Mouse (Mus musculus): ENCODE data around the gene Bdnf. TPM values are rescaled to one million over a fixed set of nuclear protein-coding genes. Genes with fewer than 3 reads are reported as not detected.

The Bdnf gene
- total RNA-seq, 2 experiments from 2014 or later = 0.50 to 0.84 TPM

- intact Hi-C loops (cut with DNase I) = no loop called here
- Histone ChIP-seq H3K4me3 (no peak overlapping the region), H3K27ac (no peak overlapping the region)
- no peak for DNase-seq
- no peak for TF ChIP-seq CTCF (IDR thresholded peaks at IDR 0.05)
Observed at GRCm38 (mm10) chr2:109725831-109726230, 51.3 kb downstream of the Bdnf start.

- intact Hi-C loops (cut with DNase I) = no loop called here
- Histone ChIP-seq H3K27ac (no peak overlapping the region), H3K4me3 (no peak overlapping the region)
- no peak for DNase-seq
- no peak for TF ChIP-seq CTCF (IDR thresholded peaks at IDR 0.05)
Observed at GRCm38 (mm10) chr2:109729221-109729620, 54.7 kb downstream of the Bdnf start.

GRCm38 (mm10) chr2:109733201-109734039 lies 58.9 kb downstream of the Bdnf start:
- no peak for TF ChIP-seq CTCF (IDR thresholded peaks at IDR 0.05)
- intact Hi-C loops (cut with DNase I) = loop anchor here (10.0 kb wide), 1 partner anchor 151 kb away; no protein-coding TSS in a partner anchor
- no peak overlapping the region for H3K27ac ChIP-seq
- no peak overlapping the region for H3K4me3 ChIP-seq
- DNase-seq = no peak

- no peak overlapping the region for H3K27ac ChIP-seq
- intact Hi-C loops (cut with DNase I) = loop anchor here (10.0 kb wide), 1 partner anchor 151 kb away; no protein-coding TSS in a partner anchor
- no peak for DNase-seq
- H3K4me3 ChIP-seq = no peak overlapping the region
- TF ChIP-seq CTCF (IDR thresholded peaks at IDR 0.05) = no peak
Observed at GRCm38 (mm10) chr2:109734228-109734627, 59.7 kb downstream of the Bdnf start.

GRCm38 (mm10) chr2:109734666-109735065 lies 60.2 kb downstream of the Bdnf start:
- Histone ChIP-seq H3K27ac (peak overlapping the region; percentile 56; the same call in 1 of the 2 replicates), H3K4me3 (no peak overlapping the region)
- no peak for DNase-seq
- TF ChIP-seq CTCF (IDR thresholded peaks at IDR 0.05) = no peak
- intact Hi-C loops (cut with DNase I) = loop anchor here (10.0 kb wide), 1 partner anchor 150 kb away; no protein-coding TSS in a partner anchor

- H3K4me3 ChIP-seq = no peak overlapping the region
- peak; percentile 26 for DNase-seq
- H3K27ac ChIP-seq = peak overlapping the region; percentile 56; the same call in 1 of the 2 replicates
- TF ChIP-seq CTCF (IDR thresholded peaks at IDR 0.05) = no peak
- intact Hi-C loops (cut with DNase I) = loop anchor here (10.0 kb wide), 1 partner anchor 149 kb away; no protein-coding TSS in a partner anchor
Observed at GRCm38 (mm10) chr2:109735347-109735746, 60.8 kb downstream of the Bdnf start.

- Histone ChIP-seq H3K27ac (no peak overlapping the region), H3K4me3 (no peak overlapping the region)
- intact Hi-C loops (cut with DNase I) = loop anchor here (10.0 kb wide), 1 partner anchor 148 kb away; no protein-coding TSS in a partner anchor
- DNase-seq = no peak
- no peak for TF ChIP-seq CTCF (IDR thresholded peaks at IDR 0.05)
Observed at GRCm38 (mm10) chr2:109736306-109736705, 61.8 kb downstream of the Bdnf start.

- intact Hi-C loops (cut with DNase I) = loop anchor here (10.0 kb wide), 1 partner anchor 146 kb away; no protein-coding TSS in a partner anchor
- no peak overlapping the region for H3K4me3 ChIP-seq
- no peak for DNase-seq
- H3K27ac ChIP-seq = no peak overlapping the region
- no peak for TF ChIP-seq CTCF (IDR thresholded peaks at IDR 0.05)
Observed at GRCm38 (mm10) chr2:109738331-109738730, 63.8 kb downstream of the Bdnf start.

GRCm38 (mm10) chr2:109743208-109743960 lies 68.9 kb downstream of the Bdnf start:
- intact Hi-C loops (cut with DNase I) = no loop called here
- TF ChIP-seq CTCF (IDR thresholded peaks at IDR 0.05) = no peak

GRCm38 (mm10) chr2:109746223-109746622 lies 71.7 kb downstream of the Bdnf start:
- no peak for DNase-seq
- no peak overlapping the region for H3K27ac ChIP-seq
- intact Hi-C loops (cut with DNase I) = no loop called here
- TF ChIP-seq CTCF (IDR thresholded peaks at IDR 0.05) = no peak
- no peak overlapping the region for H3K4me3 ChIP-seq

More at GRCm38 (mm10) chr2:109743208-109743960, 68.9 kb downstream of the Bdnf start:
- DNase-seq = no peak
- no peak overlapping the region for H3K27ac ChIP-seq
- H3K4me3 ChIP-seq = no peak overlapping the region

GRCm38 (mm10) chr2:109748412-109748811 lies 73.9 kb downstream of the Bdnf start:
- H3K27ac ChIP-seq = no peak overlapping the region
- no peak overlapping the region for H3K4me3 ChIP-seq
- no peak for DNase-seq
- no peak for TF ChIP-seq CTCF (IDR thresholded peaks at IDR 0.05)
- intact Hi-C loops (cut with DNase I) = no loop called here

GRCm38 (mm10) chr2:109748815-109749214 lies 74.3 kb downstream of the Bdnf start:
- intact Hi-C loops (cut with DNase I) = no loop called here
- TF ChIP-seq CTCF (IDR thresholded peaks at IDR 0.05) = no peak
- no peak overlapping the region for H3K4me3 ChIP-seq

GRCm38 (mm10) chr2:109749964-109750363 lies 75.5 kb downstream of the Bdnf start:
- intact Hi-C loops (cut with DNase I) = no loop called here
- H3K27ac ChIP-seq = no peak overlapping the region
- DNase-seq = no peak
- TF ChIP-seq CTCF (IDR thresholded peaks at IDR 0.05) = no peak
- H3K4me3 ChIP-seq = no peak overlapping the region

More at GRCm38 (mm10) chr2:109748815-109749214, 74.3 kb downstream of the Bdnf start:
- DNase-seq = no peak
- H3K27ac ChIP-seq = no peak overlapping the region
